Mouse (Mus musculus): Measurements from ENCODE around the gene Lhfp.
"Not testable (repeated sequence)": the region's sequence is repeated elsewhere in the genome, so short reads cannot be mapped to it uniquely, and the experiment has no call there.

Lhfp gene

DNA sequence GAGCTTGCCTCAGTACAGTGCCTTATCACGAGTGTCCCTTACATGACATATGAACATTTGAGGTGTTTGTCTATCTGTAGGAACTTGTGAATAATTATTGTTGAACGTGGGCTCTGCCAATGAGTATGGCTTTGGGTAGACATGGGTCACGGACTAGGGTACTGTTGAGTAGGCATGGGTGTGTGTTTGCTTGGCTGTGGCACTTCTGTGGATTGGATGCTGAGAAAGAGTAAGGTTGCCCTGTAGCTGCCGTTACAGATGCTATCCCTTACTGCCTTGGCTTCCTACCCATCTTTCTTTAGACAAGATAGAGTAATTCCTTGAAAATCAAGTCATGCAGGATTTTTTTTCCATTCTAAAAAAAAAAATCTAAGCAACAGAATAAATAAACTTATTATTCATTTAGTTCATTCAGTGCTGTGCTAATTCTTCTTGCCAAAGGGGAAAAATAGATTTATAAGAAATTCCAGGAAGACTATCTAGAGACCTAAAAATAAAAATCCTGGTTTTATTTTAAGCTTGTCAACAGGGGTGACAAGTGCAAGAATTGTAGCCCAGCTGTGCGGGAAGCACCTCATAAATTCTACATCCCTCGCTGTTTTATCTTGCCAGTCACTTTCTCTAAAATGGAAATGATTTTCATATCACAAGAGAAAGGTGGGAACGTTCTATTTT is 45.3 kb downstream of the Lhfp start:
- DNase-seq (ENCODE audit: extremely low read depth, insufficient read length, low spot score): no peak

DNA sequence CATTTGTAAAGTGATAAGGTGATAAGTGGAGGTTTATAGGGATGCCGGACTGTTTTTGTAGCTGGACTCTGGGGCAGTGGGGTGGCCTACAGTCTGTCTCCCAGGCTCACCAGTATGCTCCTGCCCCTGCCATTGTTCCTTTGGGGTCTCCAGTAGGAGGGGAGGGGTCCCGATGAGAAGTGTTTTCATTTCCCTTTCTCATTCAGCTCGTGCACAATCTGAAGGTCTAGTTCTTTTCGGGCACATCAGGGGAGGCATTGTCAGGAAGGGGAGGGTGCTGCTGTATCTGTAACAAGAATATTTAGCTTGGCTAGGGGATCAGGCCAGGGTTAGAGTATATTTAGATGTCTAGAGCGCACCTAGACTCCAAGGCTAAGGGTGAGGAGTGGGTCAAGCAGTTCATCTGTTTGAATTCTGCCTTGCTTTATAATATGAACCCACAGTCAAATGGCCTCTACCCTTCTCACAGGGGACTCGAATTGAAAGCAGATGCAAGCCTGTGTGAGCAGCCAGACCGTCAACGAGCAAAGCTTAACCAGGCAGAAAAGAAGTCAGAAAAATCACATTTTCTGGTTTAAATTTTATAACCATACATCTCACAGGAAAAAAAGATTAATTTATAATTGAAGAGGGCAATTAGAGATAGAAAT is 46.0 kb downstream of the Lhfp start:
- no peak for DNase-seq (ENCODE audit: extremely low read depth, insufficient read length, low spot score)

DNA sequence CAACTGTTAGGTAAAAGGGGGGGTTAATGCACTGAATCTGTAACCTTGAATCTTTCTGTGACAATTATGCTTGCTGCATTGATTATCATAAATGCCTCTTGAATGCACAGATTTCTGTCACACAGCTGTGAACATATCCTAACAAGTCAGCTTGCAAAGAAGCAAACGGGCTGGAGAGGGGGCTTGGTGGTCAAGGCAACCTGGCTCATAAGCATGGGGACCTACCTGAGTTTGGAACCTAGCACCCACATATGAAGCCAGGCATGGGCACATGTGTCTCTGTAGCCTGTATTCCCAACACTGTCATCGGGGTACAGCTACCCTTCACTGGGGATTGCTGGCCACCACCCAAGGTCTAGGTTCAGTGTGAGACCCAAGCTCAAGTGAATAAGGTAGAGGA is 48.6 kb downstream of the Lhfp start:
- no peak for DNase-seq (ENCODE audit: extremely low read depth, insufficient read length, low spot score)

DNA sequence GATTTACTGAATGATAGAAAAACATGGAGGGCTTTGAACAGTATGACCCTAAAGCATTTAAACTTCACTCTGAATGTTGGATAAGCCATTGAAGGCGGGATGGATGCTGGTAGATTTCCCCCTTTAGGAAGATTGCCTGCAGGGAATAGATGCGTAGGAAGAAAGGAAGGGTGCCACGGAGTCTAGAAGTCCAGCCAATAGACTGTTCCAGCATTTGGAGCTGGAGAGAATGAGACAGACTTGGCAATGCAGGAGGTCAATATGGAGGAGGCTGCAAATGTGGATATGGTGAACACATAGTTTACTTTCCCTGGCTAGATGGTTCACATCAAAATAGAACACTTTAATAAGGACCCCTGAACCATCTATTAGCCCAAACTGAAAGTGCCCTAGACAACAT is 58.9 kb downstream of the Lhfp start:
- DNase-seq (ENCODE audit: extremely low read depth, insufficient read length, low spot score): no peak

DNA sequence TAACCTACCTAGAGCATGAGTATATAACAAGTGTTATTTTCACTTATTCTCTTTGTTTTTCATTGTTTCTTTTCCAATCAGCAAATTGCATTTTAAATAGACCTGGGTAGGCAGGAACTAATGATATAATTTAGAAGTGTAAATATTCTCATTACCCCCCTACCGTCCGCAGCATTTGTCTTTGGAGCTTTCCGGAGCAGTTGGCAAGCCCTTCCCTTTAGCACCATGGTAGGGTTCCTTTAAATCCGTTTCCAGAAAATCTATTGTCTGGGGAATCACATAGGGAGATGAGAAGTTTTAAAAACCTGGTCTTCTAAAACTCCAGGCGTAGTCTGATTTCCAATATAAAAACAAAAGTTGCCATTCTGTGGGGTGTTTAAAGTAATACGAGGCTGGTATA is 59.5 kb downstream of the Lhfp start:
- no peak for DNase-seq (ENCODE audit: extremely low read depth, insufficient read length, low spot score)

DNA sequence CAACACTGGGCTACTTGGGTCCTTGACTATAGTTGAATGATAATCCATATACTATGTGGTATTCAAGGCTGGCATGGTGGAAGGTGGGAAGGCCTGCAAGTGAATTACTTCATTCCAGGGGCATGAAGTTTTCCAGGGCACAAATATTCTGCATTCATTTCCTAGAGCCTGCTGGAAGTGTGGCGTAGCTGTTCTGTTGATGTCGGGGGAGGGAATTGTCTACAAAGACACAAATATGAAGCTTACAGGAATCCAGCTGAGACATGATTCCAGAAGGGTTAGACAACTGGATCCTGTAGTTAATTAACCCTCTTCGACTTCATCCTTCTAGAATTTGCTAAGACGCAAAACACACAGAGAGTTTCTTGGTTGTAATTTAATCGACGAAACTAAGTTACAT is 60.4 kb downstream of the Lhfp start:
- DNase-seq (ENCODE audit: extremely low read depth, insufficient read length, low spot score): no peak

DNA sequence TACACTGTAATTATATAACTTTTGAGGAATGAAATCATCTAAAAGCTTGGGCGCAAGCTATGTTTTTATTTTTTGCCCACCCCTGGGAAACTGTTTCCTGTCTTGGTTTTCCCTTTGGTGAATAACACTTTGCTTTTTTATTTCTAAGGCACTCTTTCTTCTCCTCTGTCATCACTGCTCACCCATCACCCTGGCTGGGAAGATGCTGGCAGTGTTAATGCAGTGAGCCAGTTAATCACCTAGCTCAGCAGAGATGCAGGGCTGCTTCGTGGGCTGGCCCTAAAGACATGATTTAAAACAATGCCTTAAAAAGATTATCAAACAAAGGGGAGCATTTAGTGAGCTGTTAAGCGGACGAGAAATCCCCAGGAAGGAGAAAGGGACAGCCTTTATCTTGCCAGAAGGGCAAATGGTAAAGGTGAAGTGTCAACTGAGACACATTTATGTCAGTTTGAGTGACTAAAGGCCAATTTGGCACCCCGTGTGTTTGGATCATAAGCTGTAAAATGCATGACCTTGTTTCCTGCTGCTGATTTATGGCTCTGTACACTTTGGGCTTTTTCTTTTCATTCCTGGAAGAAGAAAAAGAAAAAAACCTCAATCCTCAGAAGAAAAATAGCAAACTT is 60.9 kb downstream of the Lhfp start:
- no peak for DNase-seq (ENCODE audit: extremely low read depth, insufficient read length, low spot score)

DNA sequence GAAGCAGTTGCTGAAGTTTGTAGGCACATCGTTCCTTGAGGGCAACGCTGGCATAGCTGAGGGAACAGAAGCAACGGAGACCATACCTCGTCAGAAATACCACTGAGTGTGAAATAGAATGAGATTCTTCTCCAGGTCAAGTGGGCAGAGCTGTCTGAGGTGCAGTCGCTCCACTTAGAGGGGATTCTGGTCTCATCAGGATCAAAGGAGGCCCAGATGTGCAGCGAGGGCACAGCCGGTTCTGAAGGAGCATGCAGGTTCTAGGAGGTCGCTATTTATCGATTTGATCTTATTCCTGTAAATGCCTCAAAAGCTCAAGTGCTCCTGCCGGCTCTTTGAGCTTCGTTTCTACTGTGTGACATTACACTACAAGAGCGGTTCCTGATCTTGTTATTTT is 61.4 kb downstream of the Lhfp start:
- DNase-seq (ENCODE audit: extremely low read depth, insufficient read length, low spot score): no peak

DNA sequence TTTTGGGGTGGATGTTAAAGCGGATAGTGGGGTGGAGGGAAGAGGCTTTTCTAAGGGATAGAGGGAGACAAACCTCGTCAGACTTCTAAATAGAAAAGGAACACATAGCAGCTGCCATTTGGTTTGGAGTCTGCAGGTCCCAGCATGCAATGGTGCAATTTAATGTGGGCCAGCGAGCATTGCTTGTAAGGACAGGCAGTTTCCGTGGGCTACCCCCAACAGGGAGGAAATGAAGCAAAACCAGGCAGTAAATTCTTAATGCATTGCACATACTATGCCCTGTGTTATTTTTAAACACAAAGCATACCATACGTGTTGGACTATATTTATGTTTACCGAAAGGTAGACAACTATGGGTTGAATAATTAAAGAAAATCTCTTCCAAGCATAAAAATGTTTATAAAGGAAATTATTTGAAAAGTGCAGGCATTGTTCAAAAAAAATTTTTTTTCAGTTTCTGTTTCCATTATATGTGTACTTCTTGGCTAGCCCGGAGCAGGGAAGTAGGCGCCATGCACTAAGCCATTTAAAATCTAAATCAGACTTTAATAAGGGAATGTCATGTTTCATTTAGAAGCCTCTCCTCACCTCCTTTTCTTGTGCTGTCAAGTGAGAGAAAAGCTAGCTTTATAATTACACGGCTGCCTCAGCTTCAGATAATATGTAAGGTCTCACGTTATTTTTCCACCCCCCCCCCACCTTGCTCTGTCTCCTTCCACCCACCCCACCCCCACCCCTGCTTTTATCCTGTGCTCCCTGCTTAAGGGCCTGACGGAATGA is 67.5 kb downstream of the Lhfp start:
- DNase-seq (ENCODE audit: extremely low read depth, insufficient read length, low spot score): no peak

DNA sequence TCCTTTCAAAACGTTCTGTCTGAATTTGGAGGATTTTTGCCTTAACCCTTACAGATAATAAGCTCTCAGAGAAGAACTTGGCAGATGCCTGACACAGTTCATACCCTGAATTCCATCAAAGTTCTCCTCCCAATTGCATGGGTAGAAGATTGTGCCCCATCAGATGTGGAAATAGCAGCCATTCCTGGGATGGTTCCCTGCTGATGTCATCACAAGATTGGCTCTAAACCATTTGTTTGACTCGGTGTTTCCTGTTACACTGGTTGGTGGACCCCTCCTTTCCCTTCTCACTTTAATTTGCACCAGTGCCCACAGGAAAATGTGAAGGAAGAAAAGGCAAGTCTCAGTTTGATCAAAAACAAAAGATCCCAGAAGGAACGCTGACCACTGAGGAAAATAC is 68.6 kb downstream of the Lhfp start:
- DNase-seq (ENCODE audit: extremely low read depth, insufficient read length, low spot score): peak; percentile 48

DNA sequence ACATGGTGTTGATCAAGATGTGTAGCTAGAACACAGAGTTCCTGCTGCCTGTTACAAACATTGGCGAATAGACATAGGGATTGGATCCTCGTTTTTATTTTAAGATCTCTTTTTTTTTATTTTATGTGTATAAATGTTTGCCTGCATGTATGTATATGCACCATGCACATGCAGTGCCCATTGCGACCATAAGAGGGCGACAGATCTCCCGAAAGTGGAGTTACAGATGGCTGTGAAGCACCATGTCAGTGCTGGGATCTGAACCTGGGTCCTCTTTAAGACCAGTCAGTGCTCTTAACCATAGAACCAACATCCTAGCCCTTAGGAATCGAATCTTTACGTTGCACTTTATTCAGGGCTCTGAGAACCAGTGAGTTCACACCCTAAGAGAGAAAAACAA is 70.7 kb downstream of the Lhfp start:
- DNase-seq (ENCODE audit: extremely low read depth, insufficient read length, low spot score): no peak

DNA sequence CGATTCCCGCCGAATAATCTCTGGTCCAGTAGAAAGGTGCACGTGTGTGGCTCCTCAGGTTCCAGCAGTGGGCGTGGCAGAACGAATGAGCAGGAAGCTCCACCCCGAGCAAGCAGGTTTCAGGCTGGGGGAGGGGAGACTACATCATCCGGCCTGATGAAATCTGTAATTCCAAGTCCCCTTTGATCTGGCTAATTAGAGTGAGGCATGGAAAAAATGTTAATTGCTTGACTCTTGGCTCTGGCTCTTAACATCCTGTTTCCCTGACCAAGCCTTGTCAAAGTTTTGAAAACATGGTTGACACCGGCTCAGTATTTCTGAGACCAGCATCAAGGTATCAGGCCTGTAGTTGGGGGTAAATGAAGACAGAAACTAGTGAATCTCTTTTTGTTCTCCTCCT is 77.4 kb downstream of the Lhfp start:
- not testable (repeated sequence) for DNase-seq (ENCODE audit: extremely low read depth, insufficient read length, low spot score)

DNA sequence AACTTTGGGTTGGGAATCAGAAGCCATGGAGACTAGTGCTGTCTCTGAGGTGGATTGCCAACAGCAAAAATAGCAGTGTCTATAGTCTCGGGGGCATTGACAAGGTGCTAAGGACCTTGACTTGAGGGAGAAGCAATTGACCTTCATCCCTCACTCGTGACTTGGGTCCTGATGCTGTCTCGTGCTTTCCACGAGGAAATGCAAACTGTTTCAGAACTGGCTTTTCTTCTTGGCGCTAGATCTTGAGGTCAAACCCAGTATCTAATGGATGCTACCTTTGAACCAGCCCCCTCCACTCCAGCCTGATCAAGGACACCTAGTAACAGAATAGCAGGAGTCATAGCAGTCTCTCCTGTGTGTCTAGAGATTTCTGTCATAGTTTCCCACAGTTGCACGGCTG is 78.7 kb downstream of the Lhfp start:
- no peak for DNase-seq (ENCODE audit: extremely low read depth, insufficient read length, low spot score)

DNA sequence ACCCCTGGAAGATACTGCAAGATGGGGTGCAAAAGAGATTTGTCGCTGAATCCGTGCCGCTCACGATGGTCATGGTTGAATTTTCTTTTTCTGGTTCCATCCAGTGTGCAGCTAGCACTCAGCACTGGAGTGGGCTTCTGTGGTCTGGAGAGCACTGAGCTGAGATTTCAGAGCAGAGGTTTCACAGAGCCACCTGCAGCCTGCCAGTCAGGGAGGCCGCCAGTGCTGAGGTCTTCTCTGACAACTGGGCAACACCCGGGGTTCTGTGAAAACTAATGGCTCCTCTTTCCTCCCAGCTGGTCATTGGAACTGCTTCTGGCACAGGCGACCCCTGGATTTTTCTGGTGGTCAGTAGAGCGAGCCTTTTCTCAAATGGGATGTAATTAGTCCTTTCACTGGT is 84.2 kb downstream of the Lhfp start:
- DNase-seq (ENCODE audit: extremely low read depth, insufficient read length, low spot score): no peak

DNA sequence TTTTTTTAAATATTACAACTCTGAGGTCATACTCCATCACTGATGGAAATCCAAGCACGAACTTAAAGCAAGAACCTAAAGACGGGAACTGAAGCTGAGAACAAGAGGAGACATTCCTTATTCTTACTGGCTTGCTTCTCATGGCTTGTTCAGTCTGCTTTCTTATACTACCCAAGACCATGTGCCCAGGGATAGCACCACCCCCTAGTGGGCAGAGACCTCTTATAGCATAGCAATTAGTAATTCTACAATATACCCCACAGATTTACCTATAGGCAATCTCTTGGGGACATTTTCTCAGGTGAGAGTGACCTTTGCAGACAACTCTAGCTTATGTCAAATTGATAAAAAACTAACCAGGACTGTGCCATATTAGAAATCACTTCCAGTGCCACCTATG is 97.5 kb downstream of the Lhfp start:
- no peak for DNase-seq (ENCODE audit: extremely low read depth, insufficient read length, low spot score)

DNA sequence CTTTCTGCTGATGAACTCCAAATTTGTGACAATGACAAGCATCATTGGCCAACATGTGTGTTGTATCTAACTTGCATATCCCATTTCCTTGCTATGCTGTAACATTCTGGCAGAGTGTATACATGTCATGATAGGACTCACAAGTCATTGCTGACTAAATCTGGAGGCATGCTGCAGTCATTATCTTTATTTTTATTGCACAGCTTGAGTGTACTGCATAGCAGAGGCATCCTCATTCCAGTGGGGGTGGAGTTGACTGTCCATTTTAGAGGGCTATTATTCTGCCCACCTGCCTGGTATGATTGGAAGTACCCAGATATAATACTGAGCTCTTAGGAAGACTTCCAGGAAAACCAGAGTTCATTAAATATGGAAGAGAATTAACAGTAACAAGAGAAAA is 97.9 kb downstream of the Lhfp start:
- DNase-seq (ENCODE audit: extremely low read depth, insufficient read length, low spot score): no peak

DNA sequence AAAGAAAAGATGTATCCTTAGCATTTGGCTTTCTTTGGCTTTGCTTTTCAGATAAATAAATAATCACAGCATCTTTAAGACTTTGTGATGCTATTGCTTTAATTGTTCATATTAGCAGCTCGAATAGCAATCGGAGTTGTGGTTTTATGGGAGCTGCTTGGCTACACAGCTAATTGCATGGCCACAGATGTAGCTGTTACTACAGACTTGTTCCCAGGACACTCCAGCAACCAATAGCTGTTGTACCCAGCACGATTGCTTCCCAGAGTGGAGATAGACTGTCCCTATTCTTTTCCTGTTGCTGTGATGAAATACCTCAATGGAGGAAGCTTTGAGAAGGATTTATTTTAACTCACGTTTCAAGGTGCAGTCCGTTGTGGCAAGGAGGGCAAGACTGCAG is 98.3 kb downstream of the Lhfp start:
- DNase-seq (ENCODE audit: extremely low read depth, insufficient read length, low spot score): no peak

DNA sequence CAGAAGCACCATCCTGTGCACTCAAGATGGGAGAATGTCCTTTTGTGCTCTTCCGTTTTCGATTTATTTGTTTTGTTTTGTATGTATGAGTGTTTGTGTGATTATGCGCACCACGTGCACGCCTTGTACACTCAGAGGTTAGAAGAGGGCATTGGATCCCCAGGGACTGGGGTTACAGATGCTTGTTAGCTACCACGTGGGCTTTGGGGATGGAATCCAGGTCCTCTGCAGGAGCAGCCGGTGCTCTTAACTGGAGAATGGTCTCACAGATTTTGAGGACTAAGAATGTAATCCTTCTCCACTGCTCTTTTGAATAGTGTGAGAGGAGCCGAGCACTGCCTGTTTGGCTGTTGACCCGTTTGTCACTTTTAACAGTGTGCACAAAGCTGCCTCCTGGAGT is 101.2 kb downstream of the Lhfp start:
- no peak for DNase-seq (ENCODE audit: extremely low read depth, insufficient read length, low spot score)

DNA sequence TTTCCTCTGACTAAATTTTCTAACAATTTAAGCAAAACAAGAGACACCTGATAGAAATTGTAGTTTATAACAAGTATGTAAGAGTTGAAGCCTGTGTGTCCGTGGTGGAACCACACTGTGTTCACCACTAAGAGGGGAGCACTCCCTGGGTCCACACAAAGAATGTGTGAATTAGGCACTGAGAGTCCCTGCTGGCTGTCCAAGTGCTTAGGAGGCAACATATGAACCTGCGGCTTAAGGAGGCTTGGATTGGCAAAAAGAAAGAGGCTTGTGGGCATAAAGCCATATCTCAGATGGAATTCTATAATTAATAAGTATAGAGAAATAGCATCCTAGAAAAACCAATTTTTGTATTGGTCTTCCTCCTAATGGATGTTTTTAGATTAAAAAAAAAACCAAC is 104.2 kb downstream of the Lhfp start:
- no peak for DNase-seq (ENCODE audit: extremely low read depth, insufficient read length, low spot score)

DNA sequence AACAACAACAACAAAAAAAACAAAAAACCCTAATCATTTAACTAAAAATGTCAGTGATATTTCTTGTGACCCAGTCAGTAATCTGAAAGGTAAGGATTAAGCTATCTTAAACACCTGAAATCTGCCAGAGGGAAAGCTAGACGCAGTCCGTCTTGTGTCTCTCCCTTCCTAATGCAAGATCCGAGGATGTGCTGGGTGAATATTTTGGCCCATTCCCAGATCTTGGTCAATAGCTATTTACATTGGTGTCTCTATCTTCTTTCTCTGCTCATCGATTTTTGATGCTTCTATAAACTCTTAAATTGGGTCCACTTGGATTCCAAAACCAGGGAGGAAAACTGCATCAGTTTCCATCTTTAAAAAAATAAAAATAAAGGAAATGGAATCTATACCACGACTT is 104.6 kb downstream of the Lhfp start:
- no peak for DNase-seq (ENCODE audit: extremely low read depth, insufficient read length, low spot score)

DNA sequence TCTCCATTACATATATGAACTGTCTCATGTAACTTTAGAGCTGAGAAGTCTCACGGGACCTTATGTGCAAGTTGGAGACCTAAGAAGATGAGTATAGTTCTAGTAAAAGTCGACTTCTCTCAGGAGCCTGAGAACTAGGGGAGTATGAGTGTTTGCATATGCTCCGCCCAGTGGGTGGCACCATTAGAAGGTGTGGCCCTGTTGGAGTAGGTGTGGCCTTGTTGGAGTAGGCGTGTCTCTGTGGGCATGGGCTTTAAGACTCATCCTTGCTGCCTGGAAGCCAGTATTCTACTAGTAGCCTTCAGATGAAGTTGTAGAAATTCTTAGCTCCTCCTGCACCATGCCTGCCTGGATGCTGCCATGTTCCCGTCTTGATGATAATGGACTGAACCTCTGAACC is 105.7 kb downstream of the Lhfp start:
- DNase-seq (ENCODE audit: extremely low read depth, insufficient read length, low spot score): peak; percentile 23

DNA sequence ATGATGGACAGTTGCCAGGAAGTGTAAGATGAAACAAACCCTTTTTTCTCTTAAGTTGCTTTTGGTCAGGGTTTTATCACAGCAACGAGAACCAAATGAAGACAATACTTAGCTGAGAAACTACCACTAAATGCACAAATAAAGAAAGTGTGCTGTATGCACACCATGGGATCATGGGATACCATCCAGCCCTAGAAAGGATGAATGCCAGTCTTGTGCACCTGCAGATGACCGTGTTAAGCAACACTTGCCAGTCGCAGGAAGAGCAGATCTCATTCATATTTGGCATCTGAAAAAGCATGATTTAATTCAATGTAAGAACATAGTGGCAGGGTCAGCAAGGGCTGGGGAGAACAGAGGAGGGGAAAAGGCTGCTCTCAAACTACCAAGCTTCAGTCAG is 107.4 kb downstream of the Lhfp start:
- no peak for DNase-seq (ENCODE audit: extremely low read depth, insufficient read length, low spot score)

All from 3134 (cell line).